Mouse (Mus musculus): ENCODE results near the gene Pawr.

Pawr gene

GRCm38 (mm10) chr10:108331784-108332561 is at the start of gene Pawr:
Gene Pawr (plus strand): TSS chr10:108332121.
- DNase-seq (ENCODE audit: low spot score in 2 of 2): peak in 1 of 2 experiments; percentile 17

- no peak for DNase-seq (ENCODE audit: low spot score in 2 of 2)
Measured at GRCm38 (mm10) chr10:108282351-108282750, 49.6 kb upstream of the Pawr start.

GRCm38 (mm10) chr10:108283418-108283817 is 48.5 kb upstream of the Pawr start:
- DNase-seq (ENCODE audit: low spot score in 2 of 2): no peak

- no peak for DNase-seq (ENCODE audit: low spot score in 2 of 2)
Measured at GRCm38 (mm10) chr10:108283837-108284236, 48.1 kb upstream of the Pawr start.

GRCm38 (mm10) chr10:108284445-108284844 is 47.5 kb upstream of the Pawr start:
- DNase-seq (ENCODE audit: low spot score in 2 of 2): no peak

- DNase-seq (ENCODE audit: low spot score in 2 of 2): no peak
Measured at GRCm38 (mm10) chr10:108284977-108285376, 46.9 kb upstream of the Pawr start.

- DNase-seq (ENCODE audit: low spot score in 2 of 2): no peak
Measured at GRCm38 (mm10) chr10:108286658-108287437, 45.1 kb upstream of the Pawr start.

GRCm38 (mm10) chr10:108287438-108287801 is 44.5 kb upstream of the Pawr start:
- DNase-seq (ENCODE audit: low spot score in 2 of 2): no peak

- peak in 1 of 2 experiments; percentile 23 for DNase-seq (ENCODE audit: low spot score in 2 of 2)
Measured at GRCm38 (mm10) chr10:108290046-108290445, 41.9 kb upstream of the Pawr start.

GRCm38 (mm10) chr10:108291688-108292471 is 40.0 kb upstream of the Pawr start:
- DNase-seq (ENCODE audit: low spot score in 2 of 2): no peak

GRCm38 (mm10) chr10:108292651-108293050 is 39.3 kb upstream of the Pawr start:
- no peak for DNase-seq (ENCODE audit: low spot score in 2 of 2)

GRCm38 (mm10) chr10:108293620-108294195 is 38.2 kb upstream of the Pawr start:
- no peak for DNase-seq (ENCODE audit: low spot score in 2 of 2)

- no peak for DNase-seq (ENCODE audit: low spot score in 2 of 2)
Measured at GRCm38 (mm10) chr10:108294766-108295165, 37.2 kb upstream of the Pawr start.

GRCm38 (mm10) chr10:108296446-108296845 is 35.5 kb upstream of the Pawr start:
- DNase-seq (ENCODE audit: low spot score in 2 of 2): no peak

- DNase-seq (ENCODE audit: low spot score in 2 of 2): no peak
Measured at GRCm38 (mm10) chr10:108298261-108298660, 33.7 kb upstream of the Pawr start.

- no peak for DNase-seq (ENCODE audit: low spot score in 2 of 2)
Measured at GRCm38 (mm10) chr10:108298841-108299545, 32.9 kb upstream of the Pawr start.

- no peak for DNase-seq (ENCODE audit: low spot score in 2 of 2)
Measured at GRCm38 (mm10) chr10:108299828-108300227, 32.1 kb upstream of the Pawr start.

GRCm38 (mm10) chr10:108300843-108301242 is 31.1 kb upstream of the Pawr start:
- peak; percentile 85 to 87 for DNase-seq (ENCODE audit: low spot score in 2 of 2)

GRCm38 (mm10) chr10:108307772-108308171 is 24.1 kb upstream of the Pawr start:
- no peak for DNase-seq (ENCODE audit: low spot score in 2 of 2)

- DNase-seq (ENCODE audit: low spot score in 2 of 2): no peak
Measured at GRCm38 (mm10) chr10:108310195-108310594, 21.7 kb upstream of the Pawr start.

GRCm38 (mm10) chr10:108311396-108311795 is 20.5 kb upstream of the Pawr start:
- DNase-seq (ENCODE audit: low spot score in 2 of 2): no peak
